Mouse (Mus musculus) intestine, embryonic 14.5 days (tissue): ENCODE data around the gene Cisd3. TPM values are rescaled to one million over a fixed set of nuclear protein-coding genes. Genes with fewer than 3 reads are reported as not detected.

Experiments used
- ATAC-seq: fragments of 200-750 bp; cut with Nextera tagmentation; replicated peaks from 2 replicates; pipeline ENCODE4 v1.8.0; 2017; ENCODE audit warnings: low read depth, moderate number of reproducible peaks, moderate TSS enrichment, moderate library complexity; ENCODE audit not compliant: low FRiP score, low TSS enrichment
- DNase-seq: peaks from one replicate; pipeline ENCODE4 v3.0.0-alpha.2; 2018; ENCODE audit warnings: low spot score
- H3K27ac ChIP-seq: fragments of 300-500 bp; sonication (generic); 2 replicates; pipeline ENCODE4 v1.5.1; 2014; ENCODE audit warnings: low read depth, mild to moderate bottlenecking, control low read depth
- H3K27me3 ChIP-seq: fragments of 300-500 bp; sonication (generic); replicated peaks from 2 replicates; pipeline ENCODE4 v1.6.1; 2014; ENCODE audit warnings: low read length, control low read depth; ENCODE audit not compliant: control insufficient read depth, insufficient read depth
- H3K36me3 ChIP-seq: fragments of 300-500 bp; sonication (generic); 2 replicates; pipeline ENCODE4 v1.6.1; 2014; ENCODE audit warnings: low read length, control low read depth; ENCODE audit not compliant: control insufficient read depth, insufficient read depth
- H3K4me1 ChIP-seq: fragments of 300-500 bp; sonication (generic); replicated peaks from 2 replicates; pipeline ENCODE4 v1.6.1; 2014; ENCODE audit warnings: low read length, control low read depth, mixed read lengths; ENCODE audit not compliant: control insufficient read depth, insufficient read depth
- H3K4me2 ChIP-seq: fragments of 300-500 bp; sonication (generic); 2 replicates; pipeline ENCODE4 v1.6.1; 2014; ENCODE audit warnings: low read length
- H3K4me3 ChIP-seq: fragments of 300-500 bp; sonication (generic); 2 replicates; pipeline ENCODE4 v1.5.1; 2014; ENCODE audit warnings: low read depth, low read length, control low read depth, mixed read lengths
- H3K9ac ChIP-seq: fragments of 300-500 bp; sonication (generic); 2 replicates; pipeline ENCODE4 v1.6.1; 2014; ENCODE audit warnings: mild to moderate bottlenecking, low read length
- H3K9me3 ChIP-seq: fragments of 300-500 bp; sonication (generic); 2 replicates; pipeline ENCODE4 v1.6.1; 2016; ENCODE audit warnings: low read length, control low read depth; ENCODE audit not compliant: control insufficient read depth
- WGBS: fragments of 180-500 bp; shearing (Covaris S2); extraction: QIAGEN DNeasy Blood & Tissue Kit; methylation state at CpG from one replicate; pipeline ENCODE4 v1.1.7; 2014; 5-methylcytosine and 5-hydroxymethylcytosine counted together
- polyA plus RNA-seq: library from polyadenylated mRNA; unstranded; fragments of >200 nt; fragmentation: Nextera tagmentation; extraction: Ambion mirVana; gene quantifications from 2 replicates; pipeline ENCODE4 v1.2.1, GENCODE M21; 2014

Gene Cisd3
- polyA plus RNA-seq, 1 experiment from 2014 or later: 47.9 TPM

GRCm38 (mm10) chr11:97686322-97686908 is 789 bp downstream of the Cisd3 start:
- Histone ChIP-seq H3K9ac (peak overlapping the region; percentile 39; the same call in 1 of the 2 replicates), H3K36me3 (peaks cover 47% of the 10 kb centered on the region), H3K27me3 (no peaks in the 10 kb centered on the region), H3K4me3 (peak overlapping the region; percentile 33), H3K4me2 (peak overlapping the region; percentile 59), H3K4me1 (peaks cover 13% of the 10 kb centered on the region), H3K9me3 (no peaks in the 10 kb centered on the region), H3K27ac (no peak overlapping the region)
- 60% methylated on average over 11 of the region's 11 CpGs for WGBS
- DNase-seq (no peak), ATAC-seq (no peak)

DNA sequence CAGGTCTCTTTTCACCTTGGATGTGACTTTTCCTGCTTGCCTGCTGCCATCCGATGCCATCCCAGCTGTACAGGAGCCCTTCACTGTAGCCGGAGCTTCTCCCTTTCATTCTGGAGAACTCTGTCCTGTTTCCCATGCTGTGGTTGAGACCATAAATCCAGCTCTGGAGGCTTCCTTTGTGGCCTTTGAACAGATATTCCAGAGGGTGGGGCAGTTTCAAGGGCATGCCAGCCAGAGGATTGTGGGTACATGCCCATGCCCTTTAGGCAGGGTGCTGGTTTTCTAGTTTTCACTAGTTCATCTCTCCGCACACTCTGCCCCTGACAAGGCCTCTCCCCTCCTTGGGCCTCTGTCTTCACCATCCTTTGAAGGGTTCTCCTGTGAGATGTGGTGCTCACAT is 1.4 kb downstream of the Cisd3 start:
- 0 out of 2 replicates have a peak overlapping the region, but pooled peaks have one; percentile 59 for H3K4me2 ChIP-seq
- H3K27me3 ChIP-seq: no peaks in the 10 kb centered on the region
- H3K27ac ChIP-seq: no peak overlapping the region
- peaks cover 13% of the 10 kb centered on the region for H3K4me1 ChIP-seq
- DNase-seq (no peak), ATAC-seq (no peak)
- H3K9me3 ChIP-seq: no peaks in the 10 kb centered on the region
- no peak overlapping the region for H3K9ac ChIP-seq
- no peak overlapping the region for H3K4me3 ChIP-seq
- H3K36me3 ChIP-seq: peaks cover 47% of the 10 kb centered on the region
- 79% methylated on average over 3 of the region's 3 CpGs for WGBS

GRCm38 (mm10) chr11:97689861-97690260 is 4.2 kb downstream of the Cisd3 start:
- WGBS: 30% methylated on average over 10 of the region's 10 CpGs
- H3K36me3 ChIP-seq: peaks cover 53% of the 10 kb centered on the region

GRCm38 (mm10) chr11:97694435-97694834 is 8.8 kb downstream of the Cisd3 start:
- Histone ChIP-seq H3K36me3 (peaks cover 46% of the 10 kb centered on the region), H3K9ac (no peak overlapping the region), H3K27ac (peak overlapping the region; percentile 24), H3K9me3 (no peaks in the 10 kb centered on the region), H3K27me3 (no peaks in the 10 kb centered on the region), H3K4me3 (no peak overlapping the region), H3K4me1 (peaks cover 35% of the 10 kb centered on the region), H3K4me2 (no peak overlapping the region)
- ATAC-seq (no peak), DNase-seq (no peak)
- WGBS: 85% methylated on average over 4 of the region's 4 CpGs

More at GRCm38 (mm10) chr11:97689861-97690260, 4.2 kb downstream of the Cisd3 start:
- Histone ChIP-seq H3K9me3 (no peaks in the 10 kb centered on the region), H3K27ac (no peak overlapping the region), H3K4me2 (no peak overlapping the region), H3K4me1 (peaks cover 20% of the 10 kb centered on the region), H3K27me3 (no peaks in the 10 kb centered on the region), H3K4me3 (no peak overlapping the region), H3K9ac (no peak overlapping the region)
- no peak for ATAC-seq
- DNase-seq: peak; percentile 88

DNA sequence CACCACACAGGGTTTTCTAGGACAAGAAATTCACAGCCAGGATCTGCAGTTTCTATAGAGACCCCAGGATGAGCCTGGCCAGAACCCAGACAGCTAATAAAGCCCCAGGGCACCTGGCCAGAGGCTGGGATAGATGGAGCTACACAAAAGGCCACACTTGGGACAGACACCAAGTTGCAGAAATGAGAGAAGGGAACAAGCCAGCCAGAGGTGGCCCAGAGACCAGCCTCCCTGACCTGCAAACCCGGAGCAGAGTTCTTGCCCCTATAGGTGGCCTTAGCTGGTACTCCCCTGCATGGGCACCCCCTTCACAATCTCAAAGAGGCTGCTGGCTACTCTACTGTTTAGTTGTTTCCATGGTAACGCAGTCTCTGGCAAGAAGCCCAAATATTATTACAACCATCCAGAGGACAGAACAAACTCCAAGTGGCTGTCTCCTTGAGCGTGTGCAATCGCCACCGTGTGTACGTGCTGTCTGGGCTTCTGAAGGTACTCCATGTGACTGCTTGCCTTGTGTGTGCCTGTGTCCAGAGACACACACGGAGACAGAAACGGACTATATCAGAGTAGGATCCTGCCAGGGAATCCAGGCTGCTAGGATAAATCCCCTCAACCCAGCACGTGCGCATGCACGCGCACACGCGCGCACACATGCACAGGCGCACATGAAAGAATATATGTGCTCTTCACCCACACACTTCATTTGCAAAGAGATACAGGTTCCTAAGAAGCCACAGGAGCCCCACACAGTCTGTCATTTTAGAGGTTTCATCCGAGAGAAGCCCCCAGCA is 9.5 kb downstream of the Cisd3 start:
- H3K9me3 ChIP-seq: no peaks in the 10 kb centered on the region
- H3K4me1 ChIP-seq: peaks cover 35% of the 10 kb centered on the region
- DNase-seq: peak; percentile 78
- H3K27me3 ChIP-seq: no peaks in the 10 kb centered on the region
- WGBS: 49% methylated on average over 17 of the region's 17 CpGs
- peak overlapping the region; percentile 20 for H3K4me2 ChIP-seq
- H3K27ac ChIP-seq: peak overlapping the region; percentile 24
- ATAC-seq: no peak
- H3K4me3 ChIP-seq: no peak overlapping the region
- no peak overlapping the region for H3K9ac ChIP-seq
- H3K36me3 ChIP-seq: peaks cover 39% of the 10 kb centered on the region

- peaks cover 37% of the 10 kb centered on the region for H3K4me1 ChIP-seq
- 47% methylated on average over 9 of the region's 9 CpGs for WGBS
- no peak for DNase-seq
- H3K4me2 ChIP-seq: peak overlapping the region; percentile 20
- no peak overlapping the region for H3K9ac ChIP-seq
- H3K27ac ChIP-seq: peak overlapping the region; percentile 24
- H3K4me3 ChIP-seq: no peak overlapping the region
- no peaks in the 10 kb centered on the region for H3K9me3 ChIP-seq
- no peaks in the 10 kb centered on the region for H3K27me3 ChIP-seq
- peaks cover 31% of the 10 kb centered on the region for H3K36me3 ChIP-seq
- ATAC-seq: no peak
Measured at GRCm38 (mm10) chr11:97695712-97696401, 10.2 kb downstream of the Cisd3 start.

DNA sequence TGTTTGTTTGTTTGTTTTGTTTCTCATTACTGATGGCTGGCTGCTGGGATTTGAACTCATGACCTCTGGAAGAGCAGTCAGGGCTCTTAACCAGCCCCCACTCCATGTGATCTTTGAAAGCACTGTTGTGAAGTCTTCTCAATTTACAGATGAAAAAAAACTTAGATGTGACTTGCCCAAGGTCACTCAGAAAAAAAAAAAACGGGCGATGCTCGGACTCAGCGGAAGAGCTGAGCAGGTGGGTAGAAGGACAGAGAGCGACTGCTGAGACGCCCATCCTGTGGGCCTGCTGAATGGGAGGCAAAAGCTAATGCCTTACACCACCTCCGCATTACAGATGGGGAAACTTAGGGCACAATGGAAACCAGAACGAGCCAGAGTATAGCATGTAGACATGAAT is 11.0 kb downstream of the Cisd3 start:
- no peak for ATAC-seq
- Histone ChIP-seq H3K4me2 (peak overlapping the region; percentile 74; the same call in 1 of the 2 replicates), H3K4me3 (no peak overlapping the region), H3K9ac (no peak overlapping the region), H3K36me3 (peaks cover 23% of the 10 kb centered on the region), H3K9me3 (no peaks in the 10 kb centered on the region), H3K4me1 (peaks cover 45% of the 10 kb centered on the region), H3K27ac (no peak overlapping the region), H3K27me3 (no peaks in the 10 kb centered on the region)
- no peak for DNase-seq
- WGBS: 72% methylated on average over 8 of the region's 8 CpGs

- WGBS: 46% methylated on average over 11 of the region's 11 CpGs
- Histone ChIP-seq H3K4me3 (peak overlapping the region; percentile 99), H3K27me3 (no peaks in the 10 kb centered on the region), H3K9ac (peak overlapping the region; percentile 94), H3K27ac (peak overlapping the region; percentile 98; the same call in 1 of the 2 replicates), H3K4me1 (peaks cover 50% of the 10 kb centered on the region), H3K36me3 (peaks cover 16% of the 10 kb centered on the region), H3K4me2 (peak overlapping the region; percentile 74), H3K9me3 (no peaks in the 10 kb centered on the region)
- DNase-seq: no peak
- no peak for ATAC-seq
Measured at GRCm38 (mm10) chr11:97697199-97697890, 11.7 kb downstream of the Cisd3 start.
